Mouse (Mus musculus) heart, postnatal 36 days (tissue): ENCODE measurements around the gene Zfp94. TPM values are rescaled to one million over a fixed set of nuclear protein-coding genes. Genes with fewer than 3 reads are reported as not detected.

Experiments used
- DNase-seq, 2 experiments: peaks; one replicate each; pipeline ENCODE4 v3.0.0; 2021 to 2022
- intact Hi-C: fragments of 180-260 bp; cut with DNase I; formaldehyde crosslinking; loops from one replicate; pipeline ENCODE4 v1.15.1; 2025
- total RNA-seq, 2 experiments: library from RNA; stranded (reverse); gene quantifications; 2 replicates each; pipeline ENCODE4 v1.2.3; 2021

The Zfp94 gene
- 1 to 10 TPM; 1.7 to 2.5 TPM for total RNA-seq

DNA sequence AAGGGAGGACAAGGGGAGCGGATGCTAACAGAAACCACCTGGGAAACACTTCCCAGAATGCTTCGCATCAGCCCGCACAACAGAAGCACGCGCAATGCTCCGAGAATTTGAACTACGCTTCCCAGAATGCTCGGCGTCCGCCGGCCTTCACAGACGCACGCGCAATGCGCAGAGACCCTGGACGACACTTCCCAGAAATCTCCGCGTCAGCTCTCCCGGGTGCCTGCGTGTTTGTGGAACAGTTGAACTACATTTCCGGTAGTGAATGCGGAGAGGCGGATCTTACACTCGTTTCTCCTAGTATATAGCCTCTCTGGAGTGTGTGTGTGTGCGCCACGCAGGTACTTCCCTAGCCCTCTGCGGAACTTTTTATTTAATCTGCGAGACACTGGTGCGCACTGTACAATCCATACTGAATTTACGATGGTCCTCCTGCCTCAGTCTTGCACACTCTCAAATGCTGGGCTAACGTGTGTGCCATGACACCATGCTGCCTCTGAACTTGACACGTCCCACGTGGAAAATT, at the start of gene Zfp94:
Zfp94 (minus strand) TSS at position 100 of the 526 bp plus-strand sequence.
- intact Hi-C loops: loop anchor here (1.0 to 5.0 kb wide), 7 partner anchors 16 to 1081 kb away; partner anchors contain the start of genes Lipe, Smg9, Zfp108 and Zfp180
- peak; percentile 91 to 92 for DNase-seq

DNA sequence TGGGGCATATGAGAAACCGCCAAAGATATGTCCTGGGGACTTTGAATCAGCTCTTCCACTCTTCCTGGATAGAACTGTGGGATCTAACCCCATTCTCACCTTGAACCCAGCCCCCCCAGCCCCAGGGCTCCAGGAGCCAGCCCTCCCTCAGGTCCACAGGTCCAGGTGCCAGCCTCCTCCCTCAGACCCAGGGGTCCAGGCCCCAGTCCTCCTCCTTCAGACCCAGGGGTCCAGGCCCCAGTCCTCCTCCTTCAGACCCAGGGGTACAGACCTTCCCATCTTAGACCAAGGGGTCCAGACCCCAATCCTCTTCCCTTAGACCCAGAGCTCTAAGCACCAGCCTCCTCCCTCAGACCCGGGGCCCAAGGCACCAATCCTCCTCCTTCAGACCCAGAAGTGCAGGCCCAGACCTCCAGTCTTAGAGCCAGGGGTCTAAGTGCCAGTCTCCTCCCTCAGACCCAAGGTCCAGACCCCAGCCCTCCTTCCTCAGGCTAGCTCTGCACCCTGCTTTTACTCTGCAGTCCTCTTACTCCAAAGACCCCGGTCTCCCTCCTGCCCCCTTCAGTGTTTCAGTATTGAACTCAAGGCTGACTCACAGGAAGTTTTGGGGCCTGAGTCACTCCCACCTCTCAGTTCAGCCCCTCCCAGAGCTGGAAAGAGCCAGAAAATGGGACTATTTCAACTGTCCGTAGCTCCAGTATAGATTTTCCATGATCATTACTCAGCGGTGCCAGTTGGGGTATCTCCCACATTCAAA, 49.0 kb upstream of the Zfp94 start:
- DNase-seq: no peak
- intact Hi-C loops: no loop called here

DNA sequence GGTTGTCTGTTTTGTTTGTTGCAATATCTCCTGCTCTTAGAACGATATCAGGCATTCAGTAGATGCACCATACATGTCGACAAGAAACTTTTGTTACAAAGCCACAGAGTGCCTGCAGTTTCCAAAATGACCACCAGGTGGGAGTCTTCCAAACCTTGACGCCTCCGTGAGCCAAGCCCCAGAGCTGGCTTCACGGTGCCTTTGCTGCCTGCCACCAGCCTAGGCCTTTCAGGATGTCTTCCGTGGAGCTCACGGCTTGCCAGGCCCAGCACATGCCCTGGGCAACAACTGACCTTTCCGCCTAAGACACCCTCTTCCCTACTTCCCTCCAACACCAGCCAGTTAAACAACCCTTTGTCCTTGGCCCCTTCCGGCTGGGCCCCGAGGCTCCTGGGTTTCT, 48.4 kb upstream of the Zfp94 start:
- peak; percentile 81 to 90 for DNase-seq
- intact Hi-C loops: loop anchor here (1.0 kb wide), 2 partner anchors 20 to 42 kb away; no protein-coding TSS in a partner anchor

DNA sequence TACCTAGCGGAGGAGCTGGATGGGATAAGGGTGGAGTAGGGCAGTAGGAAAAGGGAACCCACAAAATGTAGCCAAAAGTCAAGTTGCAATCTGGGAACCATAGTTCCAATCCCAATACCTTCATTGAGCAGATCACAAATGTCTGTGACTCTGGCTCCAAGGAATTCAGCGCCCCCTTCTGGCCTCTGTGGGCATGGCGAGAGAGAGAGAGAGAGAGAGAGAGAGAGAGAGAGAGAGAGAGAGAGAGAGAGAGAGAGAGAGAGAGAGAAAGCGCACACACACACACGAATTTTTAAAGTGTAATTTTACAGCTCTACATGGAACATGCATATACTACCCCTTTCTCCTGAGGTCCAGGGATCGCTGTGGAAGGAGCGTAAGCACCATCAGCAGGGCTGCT, 46.8 kb upstream of the Zfp94 start:
- intact Hi-C loops: no loop called here
- DNase-seq: no peak

DNA sequence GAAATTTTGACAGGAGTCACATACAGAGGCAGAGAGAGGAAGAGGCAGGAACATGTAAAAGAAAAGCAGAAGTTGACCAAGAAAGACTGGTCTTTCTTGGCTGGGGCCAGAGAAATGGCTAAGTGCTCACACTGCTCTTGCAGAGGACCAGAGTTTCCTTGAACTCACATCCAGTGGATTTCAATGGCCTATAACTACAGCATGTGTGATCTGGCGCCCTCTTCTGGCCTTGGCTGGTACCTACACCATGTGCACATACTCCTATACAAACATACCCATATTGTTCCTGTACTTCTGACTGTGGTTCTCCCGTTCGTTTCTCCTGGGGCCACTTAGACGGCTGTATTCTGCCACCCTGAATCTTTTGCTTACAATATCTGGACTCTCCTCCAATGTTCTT, 44.5 kb upstream of the Zfp94 start:
- intact Hi-C loops: no loop called here
- DNase-seq: no peak

DNA sequence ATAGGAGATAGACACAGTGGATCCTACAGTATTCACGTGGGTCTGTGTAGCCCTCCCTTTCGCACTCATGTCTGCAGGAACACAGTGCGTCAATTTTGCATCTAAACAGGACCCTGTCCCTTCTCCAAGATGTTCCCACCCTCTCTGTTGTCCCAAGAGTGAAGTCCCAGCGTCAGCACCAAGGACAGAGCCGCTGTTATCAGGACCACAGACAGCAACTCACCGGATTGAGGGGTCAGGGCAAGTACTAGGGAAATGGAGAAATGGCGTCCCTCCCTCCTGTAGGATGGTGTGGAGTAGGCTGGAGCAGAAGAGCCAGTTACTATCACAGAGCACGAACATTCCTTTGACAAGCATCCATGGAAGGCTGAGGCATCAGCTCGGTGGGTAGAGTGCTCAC, 42.8 kb upstream of the Zfp94 start:
- DNase-seq: peak in 1 of 2 experiments; percentile 32
- intact Hi-C loops: no loop called here

GRCm38 (mm10) chr7:24357899-24358298, 41.4 kb upstream of the Zfp94 start:
- no peak for DNase-seq
- intact Hi-C loops: no loop called here

DNA sequence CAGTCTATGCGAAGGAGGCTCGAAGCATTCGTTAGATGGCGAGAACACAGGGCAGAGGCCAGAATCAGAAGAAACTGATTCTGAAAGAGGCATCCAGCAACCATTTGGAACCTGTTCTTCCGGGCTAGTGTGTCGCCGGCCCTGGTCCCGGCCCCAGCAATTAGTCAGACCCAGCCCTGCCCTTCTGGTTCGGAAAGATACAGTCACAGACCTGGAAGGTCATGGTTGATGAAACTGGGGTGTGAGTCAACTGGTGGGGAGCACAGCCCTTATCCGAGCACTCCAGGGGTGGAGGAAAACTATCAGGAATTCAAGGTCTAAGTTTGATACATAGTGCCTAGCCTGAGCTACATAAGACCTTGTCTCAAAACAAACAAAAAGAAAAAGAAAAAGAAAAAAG, 39.6 kb upstream of the Zfp94 start:
- DNase-seq: no peak
- intact Hi-C loops: no loop called here

DNA sequence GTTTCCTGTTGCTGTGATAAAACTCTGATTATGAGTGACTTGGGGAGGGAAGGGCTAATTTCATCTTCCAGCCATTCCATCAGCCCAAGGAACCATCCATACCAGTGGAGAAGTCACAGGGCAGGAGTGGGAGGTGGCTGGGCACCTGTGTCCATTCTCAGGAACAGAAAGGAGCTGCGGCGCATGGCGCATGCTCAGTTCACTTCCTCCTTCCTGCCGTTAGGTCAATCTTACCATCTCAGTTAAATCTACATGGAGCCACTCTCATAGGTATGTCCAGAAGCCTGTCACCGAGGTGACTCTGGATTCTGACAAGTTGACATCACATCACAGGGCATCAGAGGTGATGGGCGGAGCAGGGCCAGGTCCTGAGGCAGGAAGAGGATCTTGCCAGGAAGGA, 39.2 kb upstream of the Zfp94 start:
- intact Hi-C loops: no loop called here

GRCm38 (mm10) chr7:24348896-24349295, 32.4 kb upstream of the Zfp94 start, which contains the start of gene Lypd5:
Gene Lypd5 (plus strand): TSS chr7:24349196.
- intact Hi-C loops: no loop called here
- no peak for DNase-seq

More for the DNA sequence above, 39.2 kb upstream of the Zfp94 start:
- no peak for DNase-seq

GRCm38 (mm10) chr7:24346444-24346843, 30.0 kb upstream of the Zfp94 start:
- intact Hi-C loops: no loop called here
- DNase-seq: no peak

GRCm38 (mm10) chr7:24343701-24344272, 27.3 kb upstream of the Zfp94 start:
- intact Hi-C loops: no loop called here
- no peak for DNase-seq

DNA sequence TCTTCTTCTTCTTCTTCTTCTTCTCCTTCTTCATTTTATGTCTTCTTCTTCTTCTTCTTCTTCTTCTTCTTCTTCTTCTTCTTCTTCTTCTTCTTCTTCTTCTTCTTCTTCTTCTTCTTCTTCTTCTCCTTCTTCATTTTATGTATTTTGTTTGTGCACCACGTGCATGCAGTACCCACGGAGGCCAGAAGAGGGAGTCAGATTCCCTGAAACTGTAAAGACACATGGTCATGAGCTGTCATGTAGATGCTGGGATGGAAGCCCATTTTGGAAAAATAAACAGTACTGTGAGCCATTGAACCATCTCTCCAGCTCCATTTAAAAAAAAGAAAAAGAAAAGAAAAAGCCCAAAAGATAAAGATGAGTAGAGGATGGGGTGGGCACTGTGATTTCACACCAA, 21.8 kb upstream of the Zfp94 start:
- no peak for DNase-seq
- intact Hi-C loops: no loop called here

DNA sequence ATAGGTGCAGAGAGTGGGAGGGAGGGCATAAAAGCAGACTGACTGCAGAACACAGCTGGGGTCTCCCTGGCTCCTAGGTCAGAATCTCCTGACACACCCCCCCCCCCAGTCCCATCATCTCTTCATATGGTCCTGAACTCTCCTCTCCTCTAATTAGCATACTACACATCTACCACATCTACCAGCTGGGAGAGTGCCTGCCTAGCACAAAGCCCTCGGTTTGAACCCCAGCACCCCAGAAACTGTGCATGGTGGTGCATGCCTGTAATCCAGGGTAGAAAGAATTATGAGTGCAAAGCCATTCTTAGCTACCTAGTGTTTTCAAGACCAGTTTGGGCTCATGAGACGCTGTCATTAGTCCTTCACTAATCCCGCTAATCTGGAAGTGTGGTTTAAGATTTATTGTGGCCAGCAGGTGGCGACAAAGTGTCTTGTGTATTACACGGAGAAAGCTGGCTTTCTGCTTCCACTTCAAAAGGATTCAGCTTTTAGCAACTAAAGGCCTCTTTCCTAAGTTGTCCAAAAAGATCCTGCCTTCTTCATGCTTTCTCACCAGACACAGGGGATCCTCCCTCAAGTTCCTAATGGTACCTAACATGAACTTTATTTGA, 19.3 kb upstream of the Zfp94 start:
- intact Hi-C loops: loop anchor here (1.0 kb wide), 2 partner anchors 49 to 71 kb away; no protein-coding TSS in a partner anchor
- DNase-seq: peak; percentile 52 to 76

GRCm38 (mm10) chr7:24333304-24333986, 17.0 kb upstream of the Zfp94 start, which contains the start of gene Tescl:
Gene Tescl (minus strand): TSS chr7:24333936.
- intact Hi-C loops: no loop called here
- no peak for DNase-seq

DNA sequence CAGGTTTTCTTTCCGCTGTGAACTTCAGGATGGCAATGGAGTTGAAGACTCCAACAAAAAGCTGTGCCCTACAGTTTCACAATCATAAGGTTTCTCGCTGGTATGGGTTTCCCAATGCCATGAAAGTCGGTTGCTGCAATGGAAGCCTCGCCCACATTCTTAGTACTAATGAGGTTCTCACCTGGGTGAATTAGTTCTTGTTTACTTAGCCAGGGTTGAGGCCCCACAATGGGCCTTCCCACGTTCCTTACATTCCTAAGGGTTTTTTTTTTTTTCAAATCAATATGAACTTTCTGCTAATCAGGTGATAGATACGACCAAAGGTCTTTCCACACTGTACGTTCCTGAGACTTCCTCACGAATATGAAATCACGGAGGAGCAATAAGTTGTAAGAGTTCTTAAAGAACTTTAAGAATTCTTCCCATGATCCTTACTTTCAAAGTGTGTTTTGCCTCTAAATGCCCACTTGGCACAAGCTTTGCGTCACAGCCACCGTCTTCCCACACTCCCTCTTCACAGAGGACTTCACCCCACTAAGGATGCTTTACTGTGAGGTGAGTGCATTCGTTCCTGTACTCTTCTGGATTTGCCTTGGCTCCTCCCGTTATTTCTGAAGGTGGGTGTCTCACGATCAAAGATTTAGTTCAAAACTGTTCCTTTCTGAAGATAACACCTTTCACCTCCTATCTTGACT, 11.0 kb upstream of the Zfp94 start:
- intact Hi-C loops: loop anchor here (5.0 kb wide), 1 partner anchor 60 kb away; no protein-coding TSS in a partner anchor
- DNase-seq: no peak

DNA sequence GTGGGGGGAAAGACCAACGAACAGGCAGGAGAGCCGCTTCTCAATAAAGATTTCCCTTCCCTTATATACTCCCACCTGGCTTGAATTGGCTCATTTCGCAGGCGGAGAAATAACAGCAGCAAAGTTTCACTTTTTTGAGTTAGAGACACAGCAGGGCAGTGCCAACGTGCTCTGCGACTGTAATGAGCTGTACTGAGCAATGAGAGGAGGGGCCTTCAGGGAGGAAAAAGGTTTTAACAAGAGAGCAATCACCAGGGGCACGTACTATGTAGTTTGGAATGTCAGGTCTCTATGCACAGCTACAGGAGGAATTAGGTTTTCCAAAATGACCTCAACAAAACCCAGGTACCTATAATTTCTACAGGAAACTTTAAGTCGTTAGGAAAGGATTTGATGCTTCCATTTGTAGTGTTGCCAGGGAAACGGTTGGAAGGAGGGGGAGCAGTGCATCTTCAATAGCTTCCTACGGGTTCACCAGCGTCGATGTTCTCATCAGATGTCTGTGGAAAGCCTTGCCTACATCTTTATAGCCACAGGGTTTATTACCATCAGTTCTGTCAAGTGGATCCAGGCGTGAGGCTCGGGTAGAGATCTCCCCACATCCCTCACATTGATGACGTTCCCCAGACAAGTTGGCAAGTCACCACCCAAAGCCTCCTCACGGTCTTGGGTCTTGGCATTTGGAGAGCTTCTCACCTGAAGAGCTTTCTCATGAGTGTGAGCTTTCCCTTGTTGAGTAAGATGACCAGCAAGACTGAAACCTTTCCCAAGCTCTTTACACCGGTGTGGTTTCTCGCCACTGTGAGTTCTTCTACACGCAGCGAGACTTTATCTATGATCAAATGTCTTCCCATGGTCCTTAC, 10.0 kb upstream of the Zfp94 start:
- intact Hi-C loops: loop anchor here (5.0 kb wide), 1 partner anchor 61 kb away; no protein-coding TSS in a partner anchor
- no peak for DNase-seq

- intact Hi-C loops: loop anchor here (5.0 kb wide), 1 partner anchor 62 kb away; no protein-coding TSS in a partner anchor
- no peak for DNase-seq
These were observed 9.2 kb upstream of the Zfp94 start for GRCm38 (mm10) chr7:24325675-24326128.

GRCm38 (mm10) chr7:24325197-24325596, 8.7 kb upstream of the Zfp94 start:
- no peak for DNase-seq
- intact Hi-C loops: loop anchor here (5.0 kb wide), 1 partner anchor 62 kb away; no protein-coding TSS in a partner anchor
